Mouse (Mus musculus) kidney, adult 2 months (tissue): ENCODE data around the gene Zfp148.

Source experiments
- CTCF ChIP-seq: fragments of 200-500 bp; conservative IDR thresholded peaks from 2 replicates; pipeline ENCODE4 v1.5.1; 2011; ENCODE audit warnings: low read depth, mild to moderate bottlenecking, control low read depth, low read length, moderate library complexity, mixed read lengths; ENCODE audit not compliant: insufficient read depth, insufficient read length
- POLR2A ChIP-seq: fragments of 200-500 bp; IDR thresholded peaks from one replicate; pipeline ENCODE4 v1.6.1; 2011; ENCODE audit warnings: low read depth, low read length, control low read depth

- TF ChIP-seq POLR2A = no peak
- TF ChIP-seq CTCF = no peak
Observed at GRCm38 (mm10) chr16:33516807-33517565, 136.3 kb downstream of the Zfp148 start, which contains the start of gene Slc12a8.
